Mouse (Mus musculus): Measurements from ENCODE around the gene Ciita.
A peak's percentile ranks its signal among the peaks of the same experiment; 100 is the strongest.

Ciita gene

DNA sequence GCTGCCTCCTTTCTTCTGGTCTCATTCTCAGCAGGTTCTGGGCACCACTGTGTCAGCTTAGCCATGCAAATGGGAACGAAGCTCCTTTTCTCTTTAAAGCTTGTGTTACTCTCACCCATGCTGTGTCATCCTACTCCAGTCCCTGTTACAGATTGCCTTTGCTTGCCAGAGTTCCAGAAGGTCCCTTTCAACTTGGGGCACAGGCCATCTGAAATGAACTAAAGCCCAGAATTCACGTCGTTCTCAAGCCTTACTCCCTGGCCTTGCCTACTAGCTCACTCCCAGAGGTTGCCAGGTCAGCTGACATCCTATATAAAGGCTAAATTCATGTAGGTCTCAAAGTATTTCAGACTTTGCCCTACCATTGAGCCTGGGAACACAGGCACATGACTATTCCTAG lies 69.1 kb downstream of the Ciita start:
- no peak for DNase-seq (ENCODE audit: low spot score in 2 of 2)

DNA sequence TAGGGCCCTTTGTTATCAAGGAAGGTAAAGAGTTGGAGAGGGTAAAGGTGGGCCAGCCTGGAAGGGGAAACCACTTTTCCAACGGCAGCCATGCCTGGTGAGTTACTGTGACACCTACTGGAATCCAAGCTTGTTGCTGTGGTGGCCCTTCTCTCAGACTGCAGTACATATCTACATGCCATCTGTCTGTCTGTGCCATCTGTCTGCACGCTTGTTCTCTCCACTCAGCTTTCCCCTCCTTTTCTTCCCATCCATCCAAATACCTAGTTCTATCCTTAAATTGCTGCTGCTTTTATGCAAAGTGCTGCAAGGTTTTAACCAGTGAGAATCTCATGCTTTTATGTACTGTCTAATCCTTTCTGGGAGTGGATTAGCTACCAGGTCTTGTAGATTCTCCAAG lies 69.7 kb downstream of the Ciita start:
- DNase-seq (ENCODE audit: low spot score in 2 of 2): peak in 1 of 2 experiments; percentile 59

DNA sequence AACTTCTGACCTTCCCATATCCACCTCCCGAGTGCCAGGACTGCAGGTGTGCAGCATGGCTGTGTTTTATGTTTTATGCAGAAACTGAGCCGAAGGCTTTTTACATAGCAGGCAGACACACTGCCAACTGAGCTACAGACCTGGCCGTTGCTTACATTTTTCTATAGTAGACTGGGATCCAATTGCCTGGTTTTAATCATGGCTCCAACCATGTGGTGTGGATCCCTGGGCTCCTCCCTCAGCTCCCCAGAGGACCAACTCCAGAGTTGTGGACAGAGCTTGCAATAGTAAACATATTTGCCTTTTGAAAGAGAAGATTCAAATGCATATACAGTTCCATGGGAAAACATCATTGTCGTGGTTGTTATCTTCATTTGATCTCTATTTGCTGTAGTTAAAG lies 71.7 kb downstream of the Ciita start:
- DNase-seq (ENCODE audit: low spot score in 2 of 2): no peak

DNA sequence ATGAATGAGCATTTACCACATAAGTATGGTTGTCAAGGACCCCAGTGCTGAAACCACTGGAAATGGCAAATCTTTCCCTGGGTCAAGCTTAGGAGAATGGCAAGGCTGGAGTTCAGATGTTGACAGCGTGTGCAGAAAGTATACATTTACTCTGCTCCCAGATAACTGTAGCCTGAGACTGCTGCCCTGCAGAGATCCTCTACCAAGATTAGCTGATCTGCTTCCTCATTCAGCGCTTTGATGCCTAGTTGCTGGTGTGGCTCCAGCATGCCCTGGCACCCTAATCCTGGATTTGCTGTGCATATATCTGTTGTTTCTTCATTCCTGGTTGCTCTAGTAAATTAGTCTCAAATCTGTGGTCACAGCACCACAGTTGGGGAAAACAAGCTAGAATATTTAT lies 74.0 kb downstream of the Ciita start:
- DNase-seq (ENCODE audit: low spot score in 2 of 2): no peak

DNA sequence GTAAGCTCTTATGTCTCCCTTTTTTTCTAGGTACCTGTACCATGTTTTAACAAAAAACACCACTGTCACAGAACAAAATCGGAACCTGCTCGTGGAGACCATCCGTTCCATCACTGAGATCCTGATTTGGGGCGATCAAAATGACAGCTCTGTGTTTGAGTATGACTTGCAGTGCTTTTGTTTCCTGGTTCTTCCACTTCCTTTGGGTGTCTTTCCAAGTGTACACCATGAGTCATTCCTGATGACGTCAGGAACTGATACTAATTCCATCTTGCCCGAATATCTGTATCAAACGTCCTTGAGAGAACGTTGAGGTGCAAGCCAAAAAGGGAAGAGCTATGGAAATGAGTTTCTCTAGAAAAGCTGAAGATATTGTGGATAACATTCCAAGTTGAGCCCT lies 80.1 kb downstream of the Ciita start:
- DNase-seq (ENCODE audit: low spot score in 2 of 2): no peak

DNA sequence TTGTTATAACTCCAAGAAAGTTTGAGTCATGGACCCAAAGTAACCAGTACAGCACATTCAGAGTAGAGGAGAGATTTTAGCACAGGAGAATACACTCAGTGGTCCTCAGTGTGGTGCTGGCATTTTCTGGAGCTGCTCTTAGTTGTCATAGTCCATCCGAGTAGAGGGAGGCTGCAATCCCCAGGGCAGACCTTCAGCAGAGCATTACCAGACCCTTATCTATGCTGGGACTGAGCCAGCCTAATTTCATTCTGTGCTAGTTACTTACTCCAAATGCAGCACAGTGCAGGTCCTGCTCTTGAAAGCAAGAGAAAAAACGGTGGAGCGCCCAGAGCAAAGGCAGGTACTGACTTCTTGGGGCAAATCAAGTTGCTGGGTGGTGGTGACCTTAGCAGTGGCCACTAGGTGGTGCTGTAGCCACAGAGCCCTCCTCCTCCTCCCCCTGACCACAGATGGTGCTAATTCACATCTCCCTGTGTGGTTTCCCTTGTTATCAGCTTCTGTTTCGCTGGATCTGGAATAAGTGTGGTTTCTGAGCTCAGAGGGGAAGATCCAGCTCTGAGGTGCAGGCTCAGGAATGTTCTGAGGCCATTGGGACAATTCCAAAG lies 85.5 kb downstream of the Ciita start:
- DNase-seq (ENCODE audit: low spot score in 2 of 2): peak; percentile 71 to 73

DNA sequence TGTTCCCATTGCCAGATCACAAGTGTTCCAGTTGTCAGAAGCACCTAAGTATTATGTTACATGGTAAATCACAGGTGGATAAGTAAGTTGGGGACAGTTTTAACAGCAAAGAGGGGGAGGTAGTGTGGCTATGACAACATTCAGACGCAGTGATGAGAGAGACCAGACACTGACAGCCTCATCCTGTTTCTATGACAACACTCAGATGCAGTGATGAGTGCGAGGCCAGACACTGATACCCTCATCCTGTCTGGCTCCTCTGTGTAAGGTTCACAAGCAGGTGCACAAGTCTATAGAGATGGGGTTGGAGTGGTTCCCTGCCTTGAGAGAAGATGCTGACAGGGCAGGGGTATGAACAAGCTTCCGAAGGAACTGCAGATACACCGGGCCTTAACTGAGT lies 87.3 kb downstream of the Ciita start:
- DNase-seq (ENCODE audit: low spot score in 2 of 2): no peak

DNA sequence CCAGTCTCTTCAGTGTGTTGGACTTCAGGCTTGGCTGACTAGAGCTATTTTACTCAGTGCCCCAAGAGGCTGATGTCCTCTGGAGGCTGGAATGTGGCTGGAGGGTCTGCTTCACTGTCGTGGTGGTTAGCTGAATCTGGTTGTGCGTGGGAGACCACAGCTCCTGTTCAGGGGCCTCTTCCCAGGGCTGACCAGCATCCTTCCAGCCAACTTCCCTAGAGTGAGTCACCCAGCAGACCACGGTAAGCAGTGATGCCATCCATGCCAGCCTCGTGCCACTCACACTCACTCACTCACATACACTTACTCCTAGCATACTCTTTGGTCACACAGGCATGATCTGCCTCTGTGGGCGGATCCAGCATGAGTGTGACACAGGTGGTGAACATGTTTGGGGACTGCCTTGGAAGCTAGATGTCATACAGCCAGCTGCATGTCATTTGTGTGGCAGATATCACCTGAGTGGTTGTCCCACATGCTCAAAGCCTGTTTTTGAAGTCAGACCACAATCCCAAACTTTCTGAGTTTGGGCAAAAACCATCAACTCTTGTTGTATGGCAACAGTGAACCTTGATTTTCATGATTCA lies 90.0 kb downstream of the Ciita start:
- no peak for DNase-seq (ENCODE audit: low spot score in 2 of 2)

DNA sequence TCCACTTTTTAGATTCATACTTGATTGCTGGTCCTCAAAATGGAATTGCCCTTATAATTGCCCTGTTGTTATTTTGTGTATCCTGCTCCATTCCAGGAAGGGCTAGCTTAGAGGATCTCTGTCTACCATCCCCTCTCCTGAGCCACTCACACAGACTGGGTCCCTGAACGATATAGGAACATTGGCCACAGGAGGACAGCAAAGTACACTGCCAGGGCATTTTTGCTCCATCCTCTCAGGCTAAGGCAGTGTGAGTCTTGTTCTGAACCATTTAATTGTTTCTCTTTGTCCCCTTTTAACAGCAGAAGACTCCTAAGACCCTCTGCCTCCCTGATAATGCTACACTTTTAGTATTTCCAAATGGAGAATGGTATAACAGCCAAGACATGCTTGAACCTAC lies 90.8 kb downstream of the Ciita start:
- DNase-seq (ENCODE audit: low spot score in 2 of 2): peak; percentile 66 to 79

DNA sequence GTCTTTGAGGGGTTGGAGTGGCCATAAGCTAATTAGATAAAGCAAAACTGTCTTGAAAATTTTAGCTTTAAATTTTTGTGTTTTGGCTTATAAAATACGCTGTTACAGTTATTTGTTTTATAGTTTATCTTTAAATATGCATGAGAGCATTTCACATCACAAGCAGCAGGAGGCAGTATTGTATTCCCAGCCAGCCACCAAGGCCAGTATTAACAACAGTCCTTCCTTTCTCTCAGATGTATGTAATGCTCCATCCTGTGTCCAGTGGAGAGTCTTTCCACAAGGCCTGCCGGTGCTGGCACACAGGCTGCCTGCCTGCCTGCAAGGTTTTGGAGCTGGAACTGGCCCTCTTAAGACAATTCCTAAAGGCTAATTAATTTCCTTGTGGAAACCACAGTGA lies 92.0 kb downstream of the Ciita start:
- no peak for DNase-seq (ENCODE audit: low spot score in 2 of 2)

DNA sequence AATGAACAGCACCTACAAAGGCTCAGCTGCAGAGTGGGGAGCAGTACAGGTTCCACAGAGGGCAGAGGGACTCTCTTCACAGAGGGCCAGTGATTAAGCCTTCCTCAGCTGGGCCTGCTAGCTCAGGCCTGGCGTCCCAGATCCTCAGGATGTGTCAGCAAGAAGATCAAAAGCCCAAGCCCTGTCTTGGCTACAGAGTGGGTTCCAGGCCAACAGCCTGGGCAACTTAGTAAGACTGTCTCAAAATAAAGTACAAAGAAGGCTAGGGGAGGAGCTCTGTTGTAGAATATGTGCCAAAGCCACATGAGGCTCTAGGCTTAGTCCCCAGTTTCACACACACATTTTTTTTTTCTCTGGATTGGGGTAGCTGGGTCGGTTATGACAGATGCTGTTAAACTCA lies 95.1 kb downstream of the Ciita start:
- peak in 1 of 2 experiments; percentile 52 for DNase-seq (ENCODE audit: low spot score in 2 of 2)

DNA sequence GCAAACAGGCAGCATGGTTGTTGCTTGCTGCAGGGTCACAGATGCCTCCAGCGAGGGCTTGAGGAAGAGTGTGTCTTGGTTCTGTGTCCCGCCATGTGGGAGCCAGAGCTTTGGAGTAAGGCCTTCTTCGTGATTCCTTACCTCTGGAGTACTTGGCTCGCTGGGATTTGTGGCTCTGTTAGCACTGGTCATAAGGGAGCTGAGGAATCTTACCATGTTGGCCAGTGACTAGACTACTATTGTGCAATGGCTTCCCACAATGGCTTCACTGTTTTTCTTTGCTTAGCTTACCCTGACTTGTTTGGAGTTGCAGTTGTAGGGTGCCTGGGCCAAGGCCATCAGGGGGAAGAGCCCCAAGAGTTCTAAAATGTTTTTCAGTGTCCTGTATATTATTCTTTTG lies 96.1 kb downstream of the Ciita start:
- DNase-seq (ENCODE audit: low spot score in 2 of 2): no peak

DNA sequence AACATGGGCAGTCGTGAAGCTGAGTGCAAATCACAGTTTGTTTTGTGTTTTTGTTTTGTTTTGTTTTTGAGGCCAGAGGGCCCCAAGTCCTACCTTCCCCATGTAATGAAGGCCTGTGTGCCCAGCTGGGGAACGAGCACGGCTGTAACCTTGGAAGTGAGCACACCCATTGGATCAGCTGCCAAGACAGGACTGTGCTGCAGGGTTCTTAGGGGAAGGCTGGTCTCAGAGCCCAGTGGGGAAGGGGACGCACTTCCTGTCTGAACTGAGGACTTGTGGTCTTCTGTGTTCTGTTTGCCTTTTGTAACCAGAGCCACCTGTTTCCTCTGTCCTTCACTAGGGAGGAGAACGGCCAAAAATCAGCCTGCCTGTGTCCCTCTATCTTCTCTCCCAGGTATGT lies 97.7 kb downstream of the Ciita start:
- no peak for DNase-seq (ENCODE audit: low spot score in 2 of 2)

Data from right cerebral cortex, postnatal 10 days (tissue).